Mouse (Mus musculus): ENCODE data around the gene Alg3. TPM values are rescaled to one million over a fixed set of nuclear protein-coding genes. Genes with fewer than 3 reads are reported as not detected.
A peak's percentile ranks its signal among the peaks of the same experiment; 100 is the strongest.

The Alg3 gene
- polyA plus RNA-seq, 1 experiment = 1.4 TPM

DNA sequence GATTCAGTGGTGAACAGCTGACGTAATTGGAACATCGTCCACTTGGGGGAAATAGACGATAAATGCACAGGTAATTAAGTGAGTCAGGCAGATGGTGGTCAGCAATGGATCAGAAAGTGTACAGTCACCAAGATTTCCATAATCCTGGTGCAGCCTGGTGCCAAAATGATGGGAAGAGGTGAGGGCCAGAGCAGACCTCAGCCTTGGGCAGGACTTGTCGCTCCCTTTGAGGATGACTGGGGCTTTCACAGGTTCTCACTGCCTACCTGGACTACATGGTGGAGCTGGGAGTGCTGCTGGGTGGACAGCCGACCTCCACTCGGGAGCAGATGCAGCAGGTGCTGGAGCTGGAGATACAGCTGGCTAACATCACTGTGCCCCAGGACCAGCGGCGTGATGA, 25.9 kb upstream of the Alg3 start:
- no peaks in the 10 kb centered on the region for H3K9me3 ChIP-seq (ENCODE audit: control insufficient read depth, low read length)
- no peak for TF ChIP-seq GATA1 (IDR thresholded peaks at IDR 0.05; ENCODE audit: low read length)
- TF ChIP-seq TAL1 (IDR thresholded peaks at IDR 0.05; ENCODE audit: low read length) = no peak
- H3K27me3 ChIP-seq (ENCODE audit: control insufficient read depth) = peaks cover 17% of the 10 kb centered on the region
- no peak overlapping the region for H3K4me3 ChIP-seq (replicated peaks)
- no peaks in the 10 kb centered on the region for H3K36me3 ChIP-seq (ENCODE audit: control insufficient read depth)
- H3K4me1 ChIP-seq (ENCODE audit: control insufficient read depth) = no peaks in the 10 kb centered on the region

DNA sequence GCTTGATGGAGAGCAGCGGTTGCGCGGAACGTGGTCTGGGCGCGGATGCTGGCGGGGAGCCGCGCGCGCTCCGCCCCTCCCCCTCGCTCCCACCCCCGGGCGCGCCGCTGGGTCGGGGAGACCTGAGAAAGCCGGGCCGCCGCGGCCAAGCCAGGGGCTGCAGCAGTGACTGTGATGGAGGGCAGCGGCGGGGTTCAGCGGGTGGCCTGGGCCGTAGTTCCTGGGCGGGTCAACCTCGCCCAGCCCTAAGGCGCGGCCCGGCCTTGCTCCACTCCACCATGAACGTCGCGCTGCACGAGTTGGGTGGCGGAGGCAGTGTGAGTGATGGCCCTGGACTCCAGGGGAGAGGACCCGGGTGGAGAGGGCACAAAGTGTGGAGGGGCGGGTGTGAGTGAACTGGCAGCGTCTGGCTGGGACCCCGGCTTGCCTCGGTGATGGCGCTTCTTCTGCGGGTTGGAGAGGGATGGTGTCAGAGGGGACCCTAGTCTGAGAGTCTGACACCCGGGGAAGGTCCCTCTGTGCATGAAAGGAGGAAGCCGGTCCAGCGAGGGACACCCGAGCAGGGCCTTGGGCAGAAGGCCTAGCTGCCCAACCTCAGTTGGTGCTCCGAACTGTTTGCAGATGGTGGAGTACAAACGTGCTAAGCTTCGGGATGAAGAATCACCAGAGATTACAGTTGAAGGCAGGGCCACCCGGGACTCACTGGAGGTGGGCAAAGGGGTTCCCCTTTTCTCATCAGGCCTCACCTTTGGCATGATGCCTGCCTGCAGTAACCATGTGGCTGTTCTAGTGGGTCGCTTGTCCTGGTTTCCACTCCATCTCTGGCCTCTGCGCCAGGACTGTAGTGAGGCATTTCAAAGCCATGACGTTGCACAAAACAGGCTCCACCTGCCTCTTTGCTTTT, 18.4 kb upstream of the Alg3 start, which contains the start of gene Ece2:
Gene Ece2 (plus strand): TSS at position 98 of the 904 bp plus-strand sequence.
- Histone ChIP-seq H3K9me3 (ENCODE audit: control insufficient read depth, low read length) (no peaks in the 10 kb centered on the region; the same call in 1 of the 2 replicates), H3K27me3 (ENCODE audit: control insufficient read depth) (peaks cover 55% of the 10 kb centered on the region), H3K4me3 (replicated peaks) (no peak within 1 kb of the TSS), H3K4me1 (ENCODE audit: control insufficient read depth) (peaks cover 3% of the 10 kb centered on the region; the same call in 1 of the 2 replicates), H3K36me3 (ENCODE audit: control insufficient read depth) (no peaks in the 10 kb centered on the region)
- TF ChIP-seq GATA1 (IDR thresholded peaks at IDR 0.05; ENCODE audit: low read length) (no peak), TAL1 (IDR thresholded peaks at IDR 0.05; ENCODE audit: low read length) (no peak)

DNA sequence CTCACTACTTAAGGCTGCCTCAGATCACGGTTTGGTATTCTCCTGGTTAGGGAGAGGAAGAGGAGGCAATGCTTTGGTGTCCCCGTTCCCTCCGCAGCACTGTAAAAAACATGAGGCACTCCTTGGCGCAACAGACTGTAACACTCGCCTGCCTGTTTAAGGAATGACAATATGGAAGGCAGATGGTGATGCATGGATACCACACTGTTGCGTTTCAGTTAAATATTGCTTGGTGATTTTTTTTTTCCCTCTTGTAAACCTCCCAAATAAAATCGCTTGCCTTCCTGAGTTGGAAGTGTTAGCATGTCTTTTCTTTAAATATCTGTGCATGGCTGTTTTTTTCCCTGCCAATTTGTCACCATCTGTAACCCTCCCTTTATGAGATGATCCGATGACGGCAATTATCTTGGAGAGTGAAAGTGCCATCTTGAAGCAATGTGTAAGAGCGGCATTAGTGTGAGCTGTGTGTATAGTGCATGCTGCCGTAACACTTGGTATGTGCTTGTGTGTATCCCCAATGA, 17.4 kb upstream of the Alg3 start:
- no peak overlapping the region for H3K4me3 ChIP-seq (replicated peaks)
- peaks cover 64% of the 10 kb centered on the region for H3K27me3 ChIP-seq (ENCODE audit: control insufficient read depth)
- no peaks in the 10 kb centered on the region; the same call in 1 of the 2 replicates for H3K9me3 ChIP-seq (ENCODE audit: control insufficient read depth, low read length)
- H3K36me3 ChIP-seq (ENCODE audit: control insufficient read depth) = no peaks in the 10 kb centered on the region
- TF ChIP-seq GATA1 (IDR thresholded peaks at IDR 0.05; ENCODE audit: low read length) = no peak
- no peak for TF ChIP-seq TAL1 (IDR thresholded peaks at IDR 0.05; ENCODE audit: low read length)
- peaks cover 3% of the 10 kb centered on the region; the same call in 1 of the 2 replicates for H3K4me1 ChIP-seq (ENCODE audit: control insufficient read depth)

DNA sequence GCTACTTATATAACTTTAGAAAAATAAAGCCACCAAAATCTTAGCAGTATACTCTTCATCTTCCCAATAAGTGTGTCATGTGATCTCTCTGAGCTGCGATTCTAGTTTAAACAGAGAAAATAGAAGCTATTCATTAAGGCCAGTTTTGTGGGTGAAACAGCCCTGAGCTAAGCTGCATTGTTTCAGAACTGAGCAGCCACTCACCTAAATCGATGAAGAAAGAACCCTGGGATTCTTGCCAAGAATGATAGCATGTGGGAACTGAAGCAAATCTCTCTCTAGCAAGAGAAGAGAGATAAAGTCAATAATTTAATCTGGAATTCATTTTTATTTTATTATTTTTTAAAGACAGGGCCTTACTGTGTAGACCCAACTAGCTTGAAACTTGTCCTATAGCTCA, 11.7 kb upstream of the Alg3 start:
- TF ChIP-seq TAL1 (IDR thresholded peaks at IDR 0.05; ENCODE audit: low read length) (no peak), GATA1 (IDR thresholded peaks at IDR 0.05; ENCODE audit: low read length) (no peak)
- H3K4me1 ChIP-seq (ENCODE audit: control insufficient read depth) = peaks cover 27% of the 10 kb centered on the region

DNA sequence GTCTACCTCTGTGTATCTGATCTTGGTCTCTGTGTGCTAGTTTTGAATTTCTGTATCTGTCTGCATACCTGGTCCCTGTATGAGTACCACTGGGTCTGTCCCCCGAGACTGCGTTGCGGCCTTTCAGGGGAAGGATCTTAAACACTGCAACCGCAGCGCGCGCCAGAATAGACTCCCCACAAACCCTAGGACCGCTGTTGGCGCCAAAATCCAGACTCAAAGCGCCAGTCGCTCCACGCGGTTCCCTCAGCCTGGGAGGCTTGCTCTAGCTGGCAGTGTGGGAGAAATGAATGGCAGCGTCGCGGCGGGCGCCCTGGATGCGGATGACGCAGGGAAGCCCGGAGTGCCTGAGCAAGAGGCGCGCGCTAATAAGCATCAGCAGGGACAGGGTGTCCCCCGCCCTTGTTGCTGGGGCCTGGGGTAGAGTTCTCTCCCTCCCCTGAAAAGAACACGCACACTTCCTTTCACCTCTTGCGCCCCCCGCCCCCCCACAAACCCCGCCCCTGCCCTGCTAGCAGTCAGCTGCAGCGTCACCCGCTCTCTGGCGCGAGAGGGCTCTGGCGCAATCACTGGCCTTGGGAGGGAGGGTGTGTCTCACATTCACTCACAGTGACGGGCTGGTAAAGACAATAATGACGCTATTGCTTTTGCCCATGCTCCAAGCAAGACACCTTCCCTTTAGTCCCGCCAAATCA, 10.6 kb upstream of the Alg3 start:
- Histone ChIP-seq H3K36me3 (ENCODE audit: control insufficient read depth) (no peaks in the 10 kb centered on the region), H3K27me3 (ENCODE audit: control insufficient read depth) (peaks cover 92% of the 10 kb centered on the region), H3K4me3 (replicated peaks) (peak overlapping the region; percentile 69), H3K4me1 (ENCODE audit: control insufficient read depth) (peaks cover 27% of the 10 kb centered on the region), H3K9me3 (ENCODE audit: control insufficient read depth, low read length) (peaks cover 12% of the 10 kb centered on the region; the same call in 1 of the 2 replicates)
- TF ChIP-seq TAL1 (IDR thresholded peaks at IDR 0.05; ENCODE audit: low read length) (no peak), GATA1 (IDR thresholded peaks at IDR 0.05; ENCODE audit: low read length) (no peak)

More for the DNA sequence above, 11.7 kb upstream of the Alg3 start:
- H3K9me3 ChIP-seq (ENCODE audit: control insufficient read depth, low read length) = peaks cover 12% of the 10 kb centered on the region; the same call in 1 of the 2 replicates
- no peak overlapping the region for H3K4me3 ChIP-seq (replicated peaks)
- H3K36me3 ChIP-seq (ENCODE audit: control insufficient read depth) = no peaks in the 10 kb centered on the region
- peaks cover 85% of the 10 kb centered on the region for H3K27me3 ChIP-seq (ENCODE audit: control insufficient read depth)

DNA sequence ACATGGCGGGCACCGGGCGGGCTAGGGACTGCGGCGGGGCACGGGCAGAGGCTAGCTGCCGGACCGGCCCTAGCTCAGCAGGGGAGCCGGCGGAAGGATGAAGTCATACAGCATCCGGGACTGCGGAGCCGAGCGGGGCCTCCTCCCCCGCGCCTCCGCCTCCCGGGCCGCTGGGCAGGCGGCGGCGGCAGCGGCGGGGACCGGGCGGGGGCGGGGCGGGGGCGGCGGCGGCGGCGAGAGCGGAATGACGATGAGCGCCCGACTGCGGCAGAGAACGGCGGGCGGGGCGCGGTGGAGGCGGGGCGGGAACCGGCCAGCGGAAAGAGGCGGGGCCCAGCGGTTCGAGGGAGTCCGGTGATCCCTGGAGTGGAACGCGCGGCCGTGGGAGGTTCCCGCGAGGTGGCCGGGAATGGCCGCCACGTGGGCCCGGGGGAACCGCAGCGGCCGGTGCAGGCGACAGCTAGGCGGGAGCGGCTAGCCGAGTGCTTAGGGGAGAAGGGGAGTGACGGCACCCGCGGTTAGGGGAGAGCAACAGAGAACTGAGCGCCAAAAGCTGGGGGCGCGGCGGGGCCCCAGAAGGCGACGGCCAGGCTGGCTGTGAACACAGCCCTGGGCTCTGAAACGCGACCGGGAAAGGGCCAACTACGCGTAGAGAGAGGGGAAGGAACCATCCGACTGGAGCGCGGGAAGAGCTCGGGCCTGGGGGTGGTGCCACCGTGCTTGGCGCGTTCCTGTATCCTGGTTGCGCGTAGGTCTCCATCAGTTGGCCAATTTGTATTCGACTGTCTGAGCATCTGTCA, 9.9 kb upstream of the Alg3 start, which contains the start of gene Camk2n2:
Gene Camk2n2 (minus strand): TSS at position 97 of the 800 bp plus-strand sequence.
- TF ChIP-seq TAL1 (IDR thresholded peaks at IDR 0.05; ENCODE audit: low read length) (no peak), GATA1 (IDR thresholded peaks at IDR 0.05; ENCODE audit: low read length) (no peak)
- H3K36me3 ChIP-seq (ENCODE audit: control insufficient read depth) = no peaks in the 10 kb centered on the region
- H3K4me3 ChIP-seq (replicated peaks) = peak within 1 kb of the TSS; percentile 69
- H3K27me3 ChIP-seq (ENCODE audit: control insufficient read depth) = peaks cover 85% of the 10 kb centered on the region
- peaks cover 12% of the 10 kb centered on the region; the same call in 1 of the 2 replicates for H3K9me3 ChIP-seq (ENCODE audit: control insufficient read depth, low read length)
- peaks cover 27% of the 10 kb centered on the region for H3K4me1 ChIP-seq (ENCODE audit: control insufficient read depth)

DNA sequence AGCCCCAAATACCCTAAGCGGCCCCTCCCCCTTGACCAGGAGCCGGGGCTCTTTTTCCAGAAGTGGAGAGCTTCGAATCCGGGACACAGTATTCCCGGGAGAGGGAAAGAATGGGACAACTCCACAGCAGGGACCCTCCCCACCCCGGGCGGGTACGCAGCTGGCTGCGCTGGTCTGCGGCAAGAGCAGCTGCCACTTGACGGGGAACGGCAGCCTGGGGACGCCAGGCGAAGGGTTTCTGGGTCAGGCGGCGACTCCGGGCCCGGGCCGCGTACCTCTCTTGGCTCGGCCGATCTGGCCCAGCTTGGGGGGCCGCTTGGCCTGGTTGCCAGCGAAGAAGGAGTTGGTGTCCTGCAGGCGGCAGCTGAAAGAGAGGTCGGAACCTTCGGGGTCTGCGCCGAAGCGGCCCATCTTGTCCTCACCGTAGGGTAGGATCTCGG, 9.2 kb upstream of the Alg3 start:
- Histone ChIP-seq H3K36me3 (ENCODE audit: control insufficient read depth) (no peaks in the 10 kb centered on the region), H3K27me3 (ENCODE audit: control insufficient read depth) (peaks cover 83% of the 10 kb centered on the region), H3K9me3 (ENCODE audit: control insufficient read depth, low read length) (peaks cover 12% of the 10 kb centered on the region; the same call in 1 of the 2 replicates), H3K4me1 (ENCODE audit: control insufficient read depth) (peaks cover 27% of the 10 kb centered on the region), H3K4me3 (replicated peaks) (peak overlapping the region; percentile 69)
- TF ChIP-seq TAL1 (IDR thresholded peaks at IDR 0.05; ENCODE audit: low read length) (no peak), GATA1 (IDR thresholded peaks at IDR 0.05; ENCODE audit: low read length) (no peak)

DNA sequence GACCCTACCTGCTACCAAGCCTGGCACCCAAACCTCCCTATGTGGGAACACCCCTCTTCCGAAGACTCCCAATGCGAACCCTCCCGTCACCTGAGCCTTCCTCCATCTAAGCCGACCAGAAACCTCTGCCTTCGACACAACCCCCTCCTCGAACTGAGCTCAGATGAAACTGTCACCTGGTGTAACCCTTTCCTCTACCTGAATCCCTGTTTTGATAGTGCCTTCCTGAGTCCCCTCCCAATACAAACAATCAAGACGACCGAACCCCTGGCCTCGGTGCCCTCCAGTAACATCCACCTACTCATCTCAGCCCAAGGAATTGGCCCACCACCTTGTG, 8.8 kb upstream of the Alg3 start:
- TF ChIP-seq GATA1 (IDR thresholded peaks at IDR 0.05; ENCODE audit: low read length) = no peak
- no peak for TF ChIP-seq TAL1 (IDR thresholded peaks at IDR 0.05; ENCODE audit: low read length)
- peaks cover 12% of the 10 kb centered on the region; the same call in 1 of the 2 replicates for H3K9me3 ChIP-seq (ENCODE audit: control insufficient read depth, low read length)
- H3K4me1 ChIP-seq (ENCODE audit: control insufficient read depth) = peaks cover 27% of the 10 kb centered on the region
- H3K4me3 ChIP-seq (replicated peaks) = peak overlapping the region; percentile 69
- no peaks in the 10 kb centered on the region for H3K36me3 ChIP-seq (ENCODE audit: control insufficient read depth)
- peaks cover 79% of the 10 kb centered on the region for H3K27me3 ChIP-seq (ENCODE audit: control insufficient read depth)

Measured in erythroblast, embryonic 14.5 days (primary cell).